Mouse (Mus musculus) cerebellum, adult 2 months (tissue): ENCODE data around the gene Ift88.

ENCODE experiments used
- CTCF ChIP-seq: fragments of 200-500 bp; IDR thresholded peaks from 2 replicates; pipeline ENCODE4 v1.5.1; 2011; ENCODE audit warnings: low read depth, mild to moderate bottlenecking, control low read depth, low read length, moderate library complexity, borderline replicate concordance; ENCODE audit not compliant: insufficient read depth
- POLR2A ChIP-seq: fragments of 200-500 bp; IDR thresholded peaks from 2 replicates; pipeline ENCODE4 v1.6.1; 2011; ENCODE audit warnings: low read length, control low read depth, borderline replicate concordance; ENCODE audit not compliant: insufficient read depth

GRCm38 (mm10) chr14:57524671-57525387 lies 101.0 kb downstream of the Ift88 start, which contains the start of gene Il17d:
- no peak for TF ChIP-seq CTCF
- TF ChIP-seq POLR2A = 0 out of 2 replicates have a peak, but pooled peaks have one; percentile 25
